Mouse (Mus musculus) MEL (cell line): ENCODE results near the gene Ptma. TPM values are rescaled to one million over a fixed set of nuclear protein-coding genes. Genes with fewer than 3 reads are reported as not detected.
A peak's percentile ranks its signal among the peaks of the same experiment; 100 is the strongest.

ENCODE experiments used
- DNase-seq: peaks from one replicate; pipeline ENCODE4 v3.0.0; 2011; ENCODE audit warnings: low read depth, low spot score
- H3K27ac ChIP-seq: 2 replicates; pipeline ENCODE4 v1.5.1; 2012; ENCODE audit warnings: low read depth, mild to moderate bottlenecking, control low read depth, low read length, moderate library complexity; ENCODE audit not compliant: control insufficient read depth
- H3K27me3 ChIP-seq, 2 experiments: fragments of 150-350 bp in 1 of 2; sonication (generic) in 1 of 2; 2 replicates each; pipeline ENCODE4 v1.6.1; 2012; ENCODE audit warnings: low read length in 2 of 2, mild to moderate bottlenecking in 2 of 2, improper control_type of control experiment in 1 of 2, moderate library complexity in 1 of 2; ENCODE audit not compliant: insufficient read depth in 2 of 2, control insufficient read depth in 1 of 2
- H3K36me3 ChIP-seq, 2 experiments: 2 replicates each; pipeline ENCODE4 v1.6.1; 2012 to 2014; ENCODE audit warnings: low read length in 2 of 2, improper control_type of control experiment in 1 of 2, inconsistent platforms in 1 of 2, mild to moderate bottlenecking in 1 of 2; ENCODE audit not compliant: insufficient read depth in 2 of 2, control insufficient read depth in 1 of 2
- H3K4me1 ChIP-seq, 2 experiments: fragments of 150-350 bp in 1 of 2; sonication (generic) in 1 of 2; 2 replicates each; pipeline ENCODE4 v1.6.1; 2012; ENCODE audit warnings: low read length in 2 of 2, improper control_type of control experiment in 1 of 2, mild to moderate bottlenecking in 1 of 2; ENCODE audit not compliant: insufficient read depth in 2 of 2, control insufficient read depth in 1 of 2
- H3K4me3 ChIP-seq, 2 experiments: fragments of 150-350 bp in 1 of 2; sonication (generic) in 1 of 2; 2 replicates each; pipeline ENCODE4 v1.5.1; 2012; ENCODE audit warnings: low read depth in 2 of 2, low read length in 2 of 2, mild to moderate bottlenecking in 2 of 2, moderate library complexity in 2 of 2, control low read depth in 1 of 2, improper control_type of control experiment in 1 of 2; ENCODE audit not compliant: control insufficient read depth in 1 of 2, insufficient read depth in 1 of 2
- H3K79me2 ChIP-seq: 2 replicates; pipeline ENCODE4 v1.6.1; 2012; ENCODE audit warnings: mild to moderate bottlenecking, low read length, moderate library complexity; ENCODE audit not compliant: control insufficient read depth, poor library complexity, insufficient read depth
- H3K9ac ChIP-seq: 2 replicates; pipeline ENCODE4 v1.6.1; 2012; ENCODE audit warnings: low read depth, mild to moderate bottlenecking, control low read depth, low read length, moderate library complexity; ENCODE audit not compliant: control insufficient read depth, poor library complexity, severe bottlenecking
- H3K9me3 ChIP-seq: fragments of 150-350 bp; sonication (generic); replicated peaks from 2 replicates; pipeline ENCODE4 v1.6.1; 2012; ENCODE audit warnings: mild to moderate bottlenecking, low read length, improper control_type of control experiment, moderate library complexity; ENCODE audit not compliant: insufficient read depth
- BHLHE40 ChIP-seq: IDR thresholded peaks from 2 replicates; pipeline ENCODE4 v1.6.1; 2012; ENCODE audit warnings: low read depth, mild to moderate bottlenecking, inconsistent platforms, low read length, improper control_type of control experiment, borderline replicate concordance
- CTCF ChIP-seq, 3 experiments: IDR thresholded peaks in 2 of 3; conservative IDR thresholded peaks in 1 of 3; 2 replicates each; pipeline ENCODE4 v1.5.1; 2011 to 2012; ENCODE audit warnings: low read length in 3 of 3, low read depth in 2 of 3, mild to moderate bottlenecking in 2 of 3, improper control_type of control experiment in 1 of 3, inconsistent platforms in 1 of 3, mixed read lengths in 1 of 3, moderate library complexity in 1 of 3; ENCODE audit not compliant: control insufficient read depth in 1 of 3, insufficient read depth in 1 of 3, poor library complexity in 1 of 3, severe bottlenecking in 1 of 3
- E2F4 ChIP-seq: IDR thresholded peaks from 2 replicates; pipeline ENCODE4 v1.6.1; 2011; ENCODE audit warnings: low read depth, low read length, improper control_type of control experiment, borderline replicate concordance
- ELF1 ChIP-seq: IDR thresholded peaks from 2 replicates; pipeline ENCODE4 v1.6.1; 2014; ENCODE audit warnings: low read depth, mild to moderate bottlenecking, inconsistent platforms, low read length, improper control_type of control experiment, moderate library complexity
- EP300 ChIP-seq, 2 experiments: IDR thresholded peaks; 2 replicates each; pipeline ENCODE4 v1.6.1; 2011; ENCODE audit warnings: improper control_type of control experiment in 2 of 2, low read length in 2 of 2, low read depth in 1 of 2, mild to moderate bottlenecking in 1 of 2
- ETS1 ChIP-seq: IDR thresholded peaks from 2 replicates; pipeline ENCODE4 v1.6.1; 2012; ENCODE audit warnings: low read depth, mild to moderate bottlenecking, inconsistent platforms, low read length, improper control_type of control experiment, moderate library complexity
- MAFK ChIP-seq: IDR thresholded peaks from 2 replicates; pipeline ENCODE4 v1.6.1; 2011; ENCODE audit warnings: low read depth, mild to moderate bottlenecking, low read length, improper control_type of control experiment, borderline replicate concordance
- MAX ChIP-seq: IDR thresholded peaks from 2 replicates; pipeline ENCODE4 v1.6.1; 2011; ENCODE audit warnings: low read length, improper control_type of control experiment
- MAZ ChIP-seq: IDR thresholded peaks from 2 replicates; pipeline ENCODE4 v1.6.1; 2012; ENCODE audit warnings: low read depth, mild to moderate bottlenecking, inconsistent platforms, low read length, improper control_type of control experiment
- MXI1 ChIP-seq: IDR thresholded peaks from 2 replicates; pipeline ENCODE4 v1.6.1; 2011; ENCODE audit warnings: mild to moderate bottlenecking, low read depth, low read length, improper control_type of control experiment
- MYB ChIP-seq: IDR thresholded peaks from 2 replicates; pipeline ENCODE4 v1.6.1; 2011; ENCODE audit warnings: mild to moderate bottlenecking, low read depth, low read length, improper control_type of control experiment
- MYC ChIP-seq: IDR thresholded peaks from 2 replicates; pipeline ENCODE4 v1.6.1; 2011; ENCODE audit warnings: low read depth, mild to moderate bottlenecking, low read length, improper control_type of control experiment, moderate library complexity
- RCOR1 ChIP-seq: IDR thresholded peaks from 2 replicates; pipeline ENCODE4 v1.6.1; 2012; ENCODE audit warnings: low read depth, mild to moderate bottlenecking, inconsistent platforms, low read length, improper control_type of control experiment
- TAL1 ChIP-seq: IDR thresholded peaks from 2 replicates; pipeline ENCODE4 v1.6.1; 2012; ENCODE audit warnings: mild to moderate bottlenecking, inconsistent platforms, low read length, moderate library complexity, mixed read lengths
- TBP ChIP-seq: IDR thresholded peaks from 2 replicates; pipeline ENCODE4 v1.8.0; 2011; ENCODE audit warnings: low read depth, low read length, improper control_type of control experiment
- TCF12 ChIP-seq: IDR thresholded peaks from 2 replicates; pipeline ENCODE4 v1.6.1; 2014; ENCODE audit warnings: low read depth, mild to moderate bottlenecking, inconsistent platforms, low read length, improper control_type of control experiment, moderate library complexity
- UBTF ChIP-seq: IDR thresholded peaks from 2 replicates; pipeline ENCODE4 v1.6.1; 2012; ENCODE audit warnings: low read depth, mild to moderate bottlenecking, inconsistent platforms, low read length, improper control_type of control experiment, moderate library complexity, borderline replicate concordance; ENCODE audit not compliant: insufficient read depth
- USF1 ChIP-seq: IDR thresholded peaks from 2 replicates; pipeline ENCODE4 v1.6.1; 2014; ENCODE audit warnings: low read depth, mild to moderate bottlenecking, inconsistent platforms, low read length, improper control_type of control experiment, moderate library complexity
- USF2 ChIP-seq, 2 experiments: IDR thresholded peaks; 2 replicates each; pipeline ENCODE4 v1.6.1; 2011 to 2012; ENCODE audit warnings: improper control_type of control experiment in 2 of 2, low read length in 2 of 2, borderline replicate concordance in 1 of 2, inconsistent platforms in 1 of 2, low read depth in 1 of 2, mild to moderate bottlenecking in 1 of 2; ENCODE audit not compliant: insufficient read depth in 1 of 2
- ZC3H11A ChIP-seq: IDR thresholded peaks from 2 replicates; pipeline ENCODE4 v1.6.1; 2012; ENCODE audit warnings: low read depth, mild to moderate bottlenecking, inconsistent platforms, low read length, improper control_type of control experiment
- ZKSCAN1 ChIP-seq: IDR thresholded peaks from 2 replicates; pipeline ENCODE4 v1.6.1; 2012; ENCODE audit warnings: low read depth, mild to moderate bottlenecking, inconsistent platforms, low read length, improper control_type of control experiment, moderate library complexity
- ZMIZ1 ChIP-seq: IDR thresholded peaks from 2 replicates; pipeline ENCODE4 v1.6.1; 2012; ENCODE audit warnings: low read depth, mild to moderate bottlenecking, inconsistent platforms, low read length, improper control_type of control experiment, moderate library complexity
- polyA plus RNA-seq, 2 experiments: library from polyadenylated mRNA; stranded (reverse) in 1 of 2; unstranded in 1 of 2; fragments of >175 nt in 1 of 2; fragments of >200 nt in 1 of 2; gene quantifications; 2 replicates each; pipeline versions ENCODE4 v1.2.1 to v1.2.4; 2012; ENCODE audit warnings: low replicate concordance in 2 of 2, low read depth in 1 of 2; ENCODE audit not compliant: insufficient read length in 2 of 2, insufficient read depth in 1 of 2, missing spikeins in 1 of 2
- total RNA-seq: library from RNA; depleted of rRNA; stranded (reverse); fragments of 300-350 nt; gene quantifications from 2 replicates; pipeline ENCODE4 v1.2.3, GENCODE M21; 2012

Gene Ptma
- total and polyA plus RNA-seq, 3 experiments, result 2,419 to 4,891 (median 3,309) TPM

- no peak for TF ChIP-seq ZC3H11A
- TF ChIP-seq E2F4, result no peak
- TF ChIP-seq, all 39 proteins: peak for 0
- no peak overlapping the region for H3K4me3 ChIP-seq
- H3K36me3 ChIP-seq, result peaks cover 0 to 16% of the 10 kb centered on the region in 2 experiments; a peak in 2 of 4 replicates
- no peak overlapping the region for H3K27ac ChIP-seq
- no peaks in the 10 kb centered on the region; the same call in 1 of the 2 replicates for H3K79me2 ChIP-seq
- no peak overlapping the region for H3K9ac ChIP-seq
- peaks cover 7 to 42% of the 10 kb centered on the region in 2 experiments; a peak in 3 of 4 replicates for H3K4me1 ChIP-seq
- H3K9me3 ChIP-seq, result no peaks in the 10 kb centered on the region
- DNase-seq, result no peak
- H3K27me3 ChIP-seq, result no peaks in the 10 kb centered on the region
Measured at GRCm38 (mm10) chr1:86510266-86510665, 16.3 kb upstream of the Ptma start.

DNA sequence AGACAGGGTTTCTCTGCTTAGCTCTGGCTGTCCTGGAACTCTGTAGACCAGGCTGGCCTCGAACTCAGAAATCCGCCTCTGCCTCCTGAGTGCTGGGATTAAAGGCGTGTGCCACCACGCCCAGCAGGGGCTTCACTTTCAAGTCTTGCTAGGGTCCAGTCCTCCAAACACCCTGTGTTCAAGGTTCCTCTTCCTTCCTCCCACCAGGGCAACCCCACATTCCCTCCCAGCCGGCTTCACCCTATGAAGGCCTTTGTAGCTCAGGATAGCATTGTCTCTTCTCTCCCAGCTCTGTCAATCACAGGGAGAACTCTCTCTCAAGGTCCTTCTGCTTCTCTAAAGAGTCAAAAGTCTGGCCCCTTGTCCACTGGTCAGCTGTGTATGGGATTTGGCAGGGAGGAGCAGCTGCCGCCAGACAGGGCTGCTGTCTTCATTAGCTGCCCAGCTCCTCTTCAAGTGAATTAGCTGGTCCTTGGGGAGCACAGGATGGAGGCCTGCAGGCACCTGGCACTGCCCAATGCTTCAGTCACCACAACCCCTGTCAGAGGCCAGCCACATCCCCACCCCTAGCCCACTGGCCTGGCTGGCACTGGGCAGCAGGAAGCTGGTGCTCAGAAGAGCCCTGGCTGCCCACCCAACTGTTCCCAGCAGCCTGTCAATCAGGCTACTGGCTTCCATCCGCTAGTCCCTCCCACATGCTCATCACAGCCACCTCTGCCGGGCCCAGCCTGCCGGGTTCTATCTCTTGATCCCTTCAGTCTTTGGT is 15.7 kb upstream of the Ptma start:
- Histone ChIP-seq H3K79me2 (no peaks in the 10 kb centered on the region; the same call in 1 of the 2 replicates), H3K36me3 (peaks cover 0 to 11% of the 10 kb centered on the region in 2 experiments; a peak in 2 of 4 replicates), H3K27ac (no peak overlapping the region; the same call in 1 of the 2 replicates), H3K4me3 (no peak overlapping the region), H3K9ac (peak overlapping the region; percentile 17; the same call in 1 of the 2 replicates), H3K4me1 (peaks cover 6 to 38% of the 10 kb centered on the region in 2 experiments; a peak in 3 of 4 replicates), H3K9me3 (no peaks in the 10 kb centered on the region), H3K27me3 (no peaks in the 10 kb centered on the region)
- DNase-seq, result no peak
- no peak for TF ChIP-seq MAFK
- no peak for TF ChIP-seq TBP
- no peak for TF ChIP-seq ZC3H11A

DNA sequence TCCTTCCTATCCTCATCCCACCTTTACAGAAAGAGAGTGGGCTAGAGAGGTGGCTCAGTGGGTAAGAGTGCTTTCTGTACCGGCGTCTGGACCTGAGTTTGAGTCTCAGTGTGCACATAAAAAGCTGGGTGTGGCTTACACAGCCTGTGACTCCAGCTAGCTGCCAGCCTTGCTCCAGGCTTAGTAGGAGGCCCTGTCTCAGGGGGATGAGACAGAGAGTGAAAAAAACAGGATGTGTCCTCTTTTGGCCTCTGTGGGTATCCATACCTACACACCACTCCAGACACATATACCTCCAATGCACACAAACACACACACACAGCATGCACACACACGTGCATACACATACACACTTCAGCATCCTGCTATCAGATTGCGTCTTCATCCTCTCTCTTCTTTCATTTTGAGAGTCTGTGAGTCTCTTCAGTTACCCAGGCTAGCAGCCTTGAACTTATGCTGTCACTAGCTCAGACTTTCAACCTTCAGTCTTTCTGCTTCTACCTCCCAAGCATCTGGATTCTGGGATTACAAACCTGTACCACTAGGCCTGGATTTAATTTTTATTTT is 14.3 kb upstream of the Ptma start:
- Histone ChIP-seq H3K27ac (no peak overlapping the region; the same call in 1 of the 2 replicates), H3K4me3 (no peak overlapping the region)
- TF ChIP-seq RCOR1, result no peak
- no peak for TF ChIP-seq MAZ
- TF ChIP-seq BHLHE40, result no peak
- no peak for TF ChIP-seq UBTF
- TF ChIP-seq USF2 (IDR thresholded peaks at IDR 0.05; ENCODE audit: borderline replicate concordance in 1 of 2, insufficient read depth in 1 of 2, low read depth in 1 of 2, low read length in 2 of 2), result no peak
- no peak for TF ChIP-seq MXI1
- TF ChIP-seq USF1, result no peak
- TF ChIP-seq ETS1, result no peak
- TF ChIP-seq TAL1, result no peak
- TF ChIP-seq ELF1, result no peak
- TF ChIP-seq E2F4, result no peak
- TF ChIP-seq ZMIZ1, result no peak
- no peak for TF ChIP-seq ZKSCAN1
- no peak for TF ChIP-seq EP300 (IDR thresholded peaks at IDR 0.05; ENCODE audit: low read depth in 1 of 2, low read length in 2 of 2)
- TF ChIP-seq MYC, result no peak
- TF ChIP-seq MAX, result 0 out of 2 replicates have a peak, but pooled peaks have one; percentile 15
- TF ChIP-seq MYB, result no peak
- no peak for TF ChIP-seq TBP
- TF ChIP-seq TCF12, result no peak
- TF ChIP-seq CTCF (IDR thresholded peaks at IDR 0.05 in 2 of 3, conservative IDR thresholded peaks at IDR 0.05 in 1 of 3; ENCODE audit: control insufficient read depth in 1 of 3, insufficient read depth in 1 of 3, low read depth in 2 of 3, low read length in 3 of 3, poor library complexity in 1 of 3, severe bottlenecking in 1 of 3), result no peak

More for the DNA sequence above, 14.3 kb upstream of the Ptma start:
- DNase-seq, result peak; percentile 58
- Histone ChIP-seq H3K27me3 (no peaks in the 10 kb centered on the region), H3K79me2 (no peaks in the 10 kb centered on the region; the same call in 1 of the 2 replicates), H3K9me3 (no peaks in the 10 kb centered on the region), H3K36me3 (peaks cover 0 to 9% of the 10 kb centered on the region in 2 experiments; a peak in 2 of 4 replicates), H3K9ac (no peak overlapping the region; the same call in 1 of the 2 replicates), H3K4me1 (peaks cover 6 to 30% of the 10 kb centered on the region in 2 experiments; a peak in 3 of 4 replicates)
